Mouse (Mus musculus) heart, embryonic 15.5 days (tissue): Measurements from ENCODE around the gene Tbx5. TPM values are rescaled to one million over a fixed set of nuclear protein-coding genes. Genes with fewer than 3 reads are reported as not detected.
A peak's percentile ranks its signal among the peaks of the same experiment; 100 is the strongest.

Experiments used
- ATAC-seq: fragments of 200-750 bp; cut with Nextera tagmentation; replicated peaks from 2 replicates; pipeline ENCODE4 v1.8.0; 2017; ENCODE audit warnings: low read depth, moderate TSS enrichment; ENCODE audit not compliant: insufficient number of reproducible peaks, insufficient read depth, low FRiP score
- H3K27ac ChIP-seq: fragments of 300-500 bp; sonication (generic); 2 replicates; pipeline ENCODE4 v1.5.1; 2015; ENCODE audit warnings: mild to moderate bottlenecking, inconsistent platforms
- H3K27me3 ChIP-seq: fragments of 300-500 bp; sonication (generic); 2 replicates; pipeline ENCODE4 v1.6.1; 2015; ENCODE audit warnings: inconsistent platforms
- H3K36me3 ChIP-seq: fragments of 300-500 bp; sonication (generic); 2 replicates; pipeline ENCODE4 v1.6.1; 2015; ENCODE audit warnings: mild to moderate bottlenecking, inconsistent platforms
- H3K4me1 ChIP-seq: fragments of 300-500 bp; sonication (generic); replicated peaks from 2 replicates; pipeline ENCODE4 v1.6.1; 2015; ENCODE audit warnings: inconsistent platforms
- H3K4me2 ChIP-seq: fragments of 300-500 bp; sonication (generic); 2 replicates; pipeline ENCODE4 v1.6.1; 2015; ENCODE audit warnings: inconsistent platforms, mild to moderate bottlenecking, moderate library complexity
- H3K4me3 ChIP-seq: fragments of 300-500 bp; sonication (generic); 2 replicates; pipeline ENCODE4 v1.5.1; 2015; ENCODE audit warnings: mild to moderate bottlenecking, inconsistent platforms
- H3K9ac ChIP-seq: fragments of 300-500 bp; sonication (generic); 2 replicates; pipeline ENCODE4 v1.6.1; 2015; ENCODE audit warnings: mild to moderate bottlenecking, inconsistent platforms
- H3K9me3 ChIP-seq: fragments of 300-500 bp; sonication (generic); replicated peaks from 2 replicates; pipeline ENCODE4 v1.6.1; 2016; ENCODE audit warnings: inconsistent platforms
- WGBS: fragments of 180-500 bp; shearing (Covaris S2); methylation state at CpG from one replicate; pipeline ENCODE4 v1.1.7; 2015; ENCODE audit warnings: mixed read lengths; 5-methylcytosine and 5-hydroxymethylcytosine counted together
- polyA plus RNA-seq: library from polyadenylated mRNA; unstranded; fragments of >200 nt; fragmentation: Nextera tagmentation; extraction: Ambion mirVana; gene quantifications from 2 replicates; pipeline ENCODE4 v1.2.1, GENCODE M21; 2015

Tbx5 gene
- polyA plus RNA-seq, 1 experiment from 2014 or later: 30.1 TPM

GRCm38 (mm10) chr5:119842701-119843393 is 10.4 kb downstream of the Tbx5 start:
- Histone ChIP-seq H3K9me3 (no peaks in the 10 kb centered on the region), H3K9ac (no peak overlapping the region), H3K4me1 (peaks cover 50% of the 10 kb centered on the region), H3K4me3 (no peak overlapping the region), H3K27ac (peak overlapping the region; percentile 22; the same call in 1 of the 2 replicates), H3K4me2 (peak overlapping the region; percentile 25; the same call in 1 of the 2 replicates), H3K27me3 (peaks cover 16% of the 10 kb centered on the region), H3K36me3 (0 out of 2 replicates have a peak, but pooled peaks cover 9% of the 10 kb centered on the region)
- ATAC-seq: no peak
- WGBS: 33% methylated on average over 4 of the region's 4 CpGs

- Histone ChIP-seq H3K4me1 (peaks cover 49% of the 10 kb centered on the region), H3K36me3 (0 out of 2 replicates have a peak, but pooled peaks cover 9% of the 10 kb centered on the region), H3K9me3 (no peaks in the 10 kb centered on the region), H3K4me3 (no peak overlapping the region), H3K9ac (no peak overlapping the region), H3K27me3 (peaks cover 16% of the 10 kb centered on the region), H3K4me2 (peak overlapping the region; percentile 25), H3K27ac (peak overlapping the region; percentile 22)
- WGBS: 24% methylated on average over 8 of the region's 8 CpGs
- ATAC-seq: no peak
These were observed 10.9 kb downstream of the Tbx5 start for GRCm38 (mm10) chr5:119843394-119843777.

DNA sequence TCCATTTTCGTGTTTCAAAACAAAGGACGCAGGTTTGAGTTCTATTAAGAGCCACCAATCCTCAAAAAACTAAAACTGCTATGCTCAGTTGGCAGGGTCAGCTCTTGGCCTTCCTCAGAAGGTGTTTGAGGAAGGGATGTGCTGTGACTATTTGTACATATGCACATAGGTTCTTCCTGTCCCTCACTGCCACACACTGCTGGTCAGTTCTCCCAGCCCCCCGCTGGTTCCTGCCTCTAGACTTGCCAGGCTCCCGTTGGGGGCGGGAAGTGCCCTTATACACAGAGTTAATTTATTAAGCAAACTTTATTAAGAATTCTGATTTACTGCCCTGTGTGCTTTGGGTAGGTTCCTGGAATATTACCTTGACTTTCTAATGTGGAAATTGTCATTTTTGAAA is 11.9 kb downstream of the Tbx5 start:
- 23% methylated on average over 5 of the region's 5 CpGs for WGBS
- Histone ChIP-seq H3K27me3 (peaks cover 16% of the 10 kb centered on the region), H3K4me3 (no peak overlapping the region), H3K36me3 (0 out of 2 replicates have a peak, but pooled peaks cover 9% of the 10 kb centered on the region), H3K4me1 (peaks cover 40% of the 10 kb centered on the region), H3K9me3 (no peaks in the 10 kb centered on the region), H3K27ac (peak overlapping the region; percentile 67), H3K9ac (no peak overlapping the region), H3K4me2 (peak overlapping the region; percentile 49; the same call in 1 of the 2 replicates)
- ATAC-seq: no peak

- Histone ChIP-seq H3K4me3 (peak overlapping the region; percentile 17), H3K9ac (peak overlapping the region; percentile 12; the same call in 1 of the 2 replicates), H3K9me3 (no peaks in the 10 kb centered on the region), H3K27me3 (peaks cover 16% of the 10 kb centered on the region), H3K27ac (peak overlapping the region; percentile 67), H3K36me3 (0 out of 2 replicates have a peak, but pooled peaks cover 9% of the 10 kb centered on the region), H3K4me1 (peaks cover 34% of the 10 kb centered on the region), H3K4me2 (peak overlapping the region; percentile 49)
- 2% methylated on average over 21 of the region's 21 CpGs for WGBS
- peak; percentile 81 for ATAC-seq
These were observed 12.5 kb downstream of the Tbx5 start for GRCm38 (mm10) chr5:119844994-119845393.

GRCm38 (mm10) chr5:119857052-119857451 is 24.6 kb downstream of the Tbx5 start:
- WGBS: 16% methylated on average over 4 of the region's 4 CpGs
- H3K36me3 ChIP-seq: peaks cover 29% of the 10 kb centered on the region; the same call in 1 of the 2 replicates
- peak overlapping the region; percentile 2; the same call in 1 of the 2 replicates for H3K4me2 ChIP-seq
- no peak overlapping the region for H3K4me3 ChIP-seq
- H3K9me3 ChIP-seq: no peaks in the 10 kb centered on the region
- H3K27ac ChIP-seq: peak overlapping the region; percentile 62
- no peak overlapping the region for H3K9ac ChIP-seq
- peak; percentile 79; the same call in 1 of the 2 replicates for ATAC-seq
- no peaks in the 10 kb centered on the region for H3K27me3 ChIP-seq
- H3K4me1 ChIP-seq: peaks cover 37% of the 10 kb centered on the region

- Histone ChIP-seq H3K27ac (peak overlapping the region; percentile 23; the same call in 1 of the 2 replicates), H3K4me3 (no peak overlapping the region), H3K4me2 (no peak overlapping the region), H3K9ac (no peak overlapping the region), H3K9me3 (no peaks in the 10 kb centered on the region), H3K36me3 (peaks cover 15% of the 10 kb centered on the region; the same call in 1 of the 2 replicates), H3K27me3 (no peaks in the 10 kb centered on the region), H3K4me1 (peaks cover 34% of the 10 kb centered on the region)
- 48% methylated on average over 5 of the region's 5 CpGs for WGBS
- no peak for ATAC-seq
These were observed 28.8 kb downstream of the Tbx5 start for GRCm38 (mm10) chr5:119861301-119861700.

DNA sequence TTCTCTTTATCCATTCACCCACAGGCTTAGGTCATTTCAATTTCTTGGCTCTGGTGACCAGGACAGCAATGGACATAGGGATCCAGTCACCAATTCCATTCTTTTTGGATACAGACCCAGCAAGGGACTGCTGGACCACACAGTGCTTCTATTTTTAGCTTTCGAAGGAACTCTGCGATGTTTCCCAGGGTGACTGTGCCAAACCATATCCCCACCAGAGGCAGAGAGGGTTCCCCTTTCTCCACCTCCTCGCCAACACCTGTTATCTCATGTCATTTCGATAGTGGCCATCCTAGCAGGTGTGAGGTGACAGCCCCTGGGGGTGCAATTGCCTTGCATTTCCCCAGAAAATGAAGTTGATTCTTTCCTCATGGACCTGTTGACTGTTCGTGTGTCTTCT is 30.0 kb downstream of the Tbx5 start:
- Histone ChIP-seq H3K27ac (peak overlapping the region; percentile 32; the same call in 1 of the 2 replicates), H3K27me3 (no peaks in the 10 kb centered on the region), H3K4me1 (peaks cover 26% of the 10 kb centered on the region), H3K4me2 (no peak overlapping the region), H3K4me3 (no peak overlapping the region), H3K36me3 (peaks cover 24% of the 10 kb centered on the region; the same call in 1 of the 2 replicates), H3K9ac (no peak overlapping the region), H3K9me3 (no peaks in the 10 kb centered on the region)
- WGBS: 43% methylated on average over 5 of the region's 5 CpGs
- ATAC-seq: no peak

DNA sequence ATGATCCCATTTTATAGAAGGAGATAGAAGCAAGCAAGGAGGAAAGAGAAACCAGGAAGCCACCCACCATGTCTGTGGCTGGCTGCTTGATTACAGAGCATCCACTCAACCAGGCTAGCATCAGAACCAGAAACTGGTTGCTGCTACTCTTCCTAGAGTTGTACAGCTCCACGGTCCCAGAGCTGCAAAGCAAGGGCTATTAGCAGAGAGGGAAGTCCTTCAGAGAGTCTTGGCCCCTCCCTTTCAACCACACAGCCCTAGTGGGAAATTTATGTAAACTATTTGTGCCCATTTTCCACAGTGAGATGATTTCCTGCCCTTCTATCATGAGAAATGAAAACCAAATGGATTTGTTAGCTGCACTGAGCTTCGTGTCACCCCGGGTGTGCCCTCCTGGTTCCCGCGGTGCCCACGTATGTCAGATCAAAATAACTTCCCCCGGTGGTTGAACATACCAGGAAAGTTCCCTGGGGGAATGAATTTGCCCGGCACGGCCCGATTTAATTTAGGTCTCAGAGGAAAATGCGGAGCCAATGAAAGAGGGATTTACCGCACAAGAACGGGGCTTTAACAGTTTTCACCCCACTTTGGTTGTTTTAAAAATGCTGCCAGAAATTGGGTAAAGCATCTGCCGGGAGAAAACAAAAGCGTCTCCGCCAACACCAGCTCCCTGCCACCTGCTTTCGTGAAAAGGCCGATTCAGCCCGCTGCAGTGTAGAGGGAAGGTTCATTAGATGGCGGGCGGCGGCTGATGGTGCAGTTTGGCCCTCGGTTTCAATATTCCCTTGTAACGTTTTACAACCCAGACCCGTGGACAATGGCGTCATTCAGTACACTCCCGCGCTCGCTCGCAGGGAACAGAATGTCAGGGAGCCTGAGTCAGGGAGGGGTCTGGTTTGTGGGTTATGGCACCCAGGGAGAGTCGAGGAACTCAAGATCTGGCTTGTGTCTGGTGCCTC is 34.1 kb downstream of the Tbx5 start:
- Histone ChIP-seq H3K4me3 (no peak overlapping the region), H3K36me3 (peaks cover 45% of the 10 kb centered on the region; the same call in 1 of the 2 replicates), H3K4me2 (peak overlapping the region; percentile 17; the same call in 1 of the 2 replicates), H3K9ac (no peak overlapping the region), H3K27me3 (no peaks in the 10 kb centered on the region), H3K4me1 (peaks cover 9% of the 10 kb centered on the region), H3K27ac (no peak overlapping the region), H3K9me3 (no peaks in the 10 kb centered on the region)
- no peak for ATAC-seq
- WGBS: 54% methylated on average over 31 of the region's 31 CpGs

DNA sequence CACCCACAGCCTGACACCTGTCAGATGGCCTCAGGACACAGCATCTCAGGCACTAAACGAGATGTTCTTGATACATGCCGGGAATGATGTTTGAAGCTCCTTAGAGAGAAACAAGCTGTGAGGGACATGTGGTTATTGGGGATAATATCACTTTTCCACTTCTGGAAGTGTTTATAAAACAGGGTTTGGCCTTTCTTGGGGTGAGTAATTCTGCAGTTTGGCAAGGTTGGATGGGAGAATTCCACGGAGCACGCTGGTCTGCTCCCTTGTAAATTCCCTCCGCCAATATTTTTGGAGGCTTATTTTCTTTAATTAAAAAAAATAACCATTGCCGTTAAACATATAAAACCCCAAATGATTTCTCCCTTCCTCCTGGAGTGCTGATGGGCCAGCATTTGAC is 35.5 kb downstream of the Tbx5 start:
- no peak for ATAC-seq
- peaks cover 56% of the 10 kb centered on the region for H3K36me3 ChIP-seq
- no peak overlapping the region for H3K27ac ChIP-seq
- WGBS: 75% methylated on average over 6 of the region's 6 CpGs
- H3K4me1 ChIP-seq: no peaks in the 10 kb centered on the region
- H3K9me3 ChIP-seq: no peaks in the 10 kb centered on the region
- H3K9ac ChIP-seq: no peak overlapping the region
- no peaks in the 10 kb centered on the region for H3K27me3 ChIP-seq
- no peak overlapping the region for H3K4me2 ChIP-seq
- no peak overlapping the region for H3K4me3 ChIP-seq

GRCm38 (mm10) chr5:119875421-119875820 is 43.0 kb downstream of the Tbx5 start:
- Histone ChIP-seq H3K4me1 (peaks cover 28% of the 10 kb centered on the region), H3K27me3 (no peaks in the 10 kb centered on the region), H3K9ac (no peak overlapping the region), H3K4me2 (no peak overlapping the region), H3K36me3 (peaks cover 27% of the 10 kb centered on the region), H3K9me3 (no peaks in the 10 kb centered on the region), H3K27ac (peak overlapping the region; percentile 7; the same call in 1 of the 2 replicates), H3K4me3 (no peak overlapping the region)
- peak; percentile 68; the same call in 1 of the 2 replicates for ATAC-seq
- WGBS: 0% methylated on average over 2 of the region's 2 CpGs

- H3K27ac ChIP-seq: peak overlapping the region; percentile 25
- H3K9ac ChIP-seq: no peak overlapping the region
- H3K27me3 ChIP-seq: no peaks in the 10 kb centered on the region
- ATAC-seq: no peak
- H3K4me3 ChIP-seq: no peak overlapping the region
- H3K4me2 ChIP-seq: no peak overlapping the region
- peaks cover 16% of the 10 kb centered on the region for H3K36me3 ChIP-seq
- peaks cover 28% of the 10 kb centered on the region for H3K4me1 ChIP-seq
- WGBS: 25% methylated on average over 6 of the region's 6 CpGs
- H3K9me3 ChIP-seq: no peaks in the 10 kb centered on the region
These were observed 44.7 kb downstream of the Tbx5 start for GRCm38 (mm10) chr5:119877185-119877584.
